Mouse (Mus musculus) liver, embryonic 15.5 days (tissue): ENCODE results near the gene Aoc2. TPM values are rescaled to one million over a fixed set of nuclear protein-coding genes. Genes with fewer than 3 reads are reported as not detected.
"Not testable (repeated sequence)": the region's sequence is repeated elsewhere in the genome, so short reads cannot be mapped to it uniquely, and the experiment has no call there.

Experiments used
- ATAC-seq: fragments of 200-750 bp; cut with Nextera tagmentation; 2 replicates; pipeline ENCODE4 v1.8.0; 2017; ENCODE audit warnings: moderate number of reproducible peaks, mild to moderate bottlenecking, moderate library complexity; ENCODE audit not compliant: insufficient read depth
- H3K27ac ChIP-seq: fragments of 300-500 bp; sonication (generic); replicated peaks from 2 replicates; pipeline ENCODE4 v1.5.1; 2015; ENCODE audit warnings: mild to moderate bottlenecking, inconsistent platforms
- H3K27me3 ChIP-seq: fragments of 300-500 bp; sonication (generic); 2 replicates; pipeline ENCODE4 v1.6.1; 2015; ENCODE audit warnings: mild to moderate bottlenecking, inconsistent platforms
- H3K36me3 ChIP-seq: fragments of 300-500 bp; sonication (generic); replicated peaks from 2 replicates; pipeline ENCODE4 v1.6.1; 2015; ENCODE audit warnings: moderate library complexity, mild to moderate bottlenecking, inconsistent platforms
- H3K4me1 ChIP-seq: fragments of 300-500 bp; sonication (generic); replicated peaks from 2 replicates; pipeline ENCODE4 v1.6.1; 2015; ENCODE audit warnings: inconsistent platforms
- H3K4me2 ChIP-seq: fragments of 300-500 bp; sonication (generic); 2 replicates; pipeline ENCODE4 v1.6.1; 2015; ENCODE audit warnings: moderate library complexity, mild to moderate bottlenecking, inconsistent platforms
- H3K4me3 ChIP-seq: fragments of 300-500 bp; sonication (generic); replicated peaks from 2 replicates; pipeline ENCODE4 v1.5.1; 2015; ENCODE audit warnings: mild to moderate bottlenecking, inconsistent platforms
- H3K9ac ChIP-seq: fragments of 300-500 bp; sonication (generic); 2 replicates; pipeline ENCODE4 v1.6.1; 2015; ENCODE audit warnings: moderate library complexity, mild to moderate bottlenecking, inconsistent platforms
- H3K9me3 ChIP-seq: fragments of 300-500 bp; sonication (generic); replicated peaks from 2 replicates; pipeline ENCODE4 v1.6.1; 2016; ENCODE audit warnings: inconsistent platforms
- WGBS: fragments of 180-500 bp; shearing (Covaris S2); methylation state at CpG from one replicate; pipeline ENCODE4 v1.1.7; 2015; ENCODE audit warnings: mixed read lengths; ENCODE audit not compliant: insufficient replicate concordance; 5-methylcytosine and 5-hydroxymethylcytosine counted together
- polyA plus RNA-seq: library from polyadenylated mRNA; unstranded; fragments of >200 nt; fragmentation: Nextera tagmentation; extraction: Ambion mirVana; gene quantifications from 2 replicates; pipeline ENCODE4 v1.2.1, GENCODE M21; 2015

Aoc2 gene
- polyA plus RNA-seq, 1 experiment from 2014 or later, result 1.5 TPM

DNA sequence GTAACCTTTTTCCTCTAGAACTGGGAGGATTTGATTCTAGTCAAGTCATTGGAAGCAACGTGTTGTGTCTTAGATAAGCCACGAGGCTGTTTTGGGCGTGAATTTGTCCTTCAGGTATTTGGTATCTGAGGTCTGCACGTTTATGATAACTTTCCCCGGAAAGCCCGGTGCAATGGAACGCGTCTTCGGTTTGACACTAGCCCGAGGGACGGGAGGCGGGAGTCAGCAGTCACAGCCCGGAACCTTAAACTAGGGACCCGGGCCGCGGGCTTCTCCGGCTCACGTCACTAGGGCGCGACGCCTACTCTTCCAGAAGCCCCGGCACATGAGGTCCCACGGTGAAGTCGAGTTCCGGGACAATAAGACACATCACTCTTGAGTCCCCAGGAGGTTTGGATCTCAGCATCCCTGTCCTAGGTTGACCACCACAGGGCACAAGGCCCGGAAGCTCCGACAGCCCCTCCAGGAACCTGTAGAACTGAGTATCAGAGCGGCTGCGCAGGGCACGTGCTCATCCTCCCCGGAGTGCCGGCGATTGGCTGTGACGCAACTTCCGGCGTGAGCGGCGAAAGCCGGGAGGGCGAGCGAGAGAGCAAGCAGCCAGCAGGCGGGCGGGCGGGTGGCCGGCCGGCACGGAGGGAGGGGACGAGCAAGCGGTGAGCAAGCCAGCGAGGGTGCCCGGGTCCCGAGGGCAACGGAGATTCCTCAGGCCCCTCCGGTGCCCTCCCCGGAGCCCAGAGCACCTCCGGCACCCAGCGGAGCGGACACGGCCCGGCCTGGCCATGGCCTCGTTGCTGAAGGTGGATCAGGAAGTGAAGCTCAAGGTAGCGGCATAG is 9.0 kb upstream of the Aoc2 start, which contains the start of gene Psme3:
Gene Psme3, plus strand, starts transcription at position 549 of the 836 bp plus-strand sequence.
- H3K36me3 ChIP-seq, result peaks cover 35% of the 10 kb centered on the region
- H3K9me3 ChIP-seq, result no peaks in the 10 kb centered on the region
- H3K27ac ChIP-seq, result peak within 1 kb of the TSS; percentile 99
- H3K4me1 ChIP-seq, result peaks cover 56% of the 10 kb centered on the region
- under 1% methylated on average over 62 of the region's 62 CpGs for WGBS
- H3K4me3 ChIP-seq, result peak within 1 kb of the TSS; percentile 91
- no peaks in the 10 kb centered on the region for H3K27me3 ChIP-seq
- ATAC-seq, result peak; percentile 90
- peak within 1 kb of the TSS; percentile 97 for H3K9ac ChIP-seq
- peak within 1 kb of the TSS; percentile 87 for H3K4me2 ChIP-seq

- H3K36me3 ChIP-seq, result peaks cover 41% of the 10 kb centered on the region
- ATAC-seq, result peak; percentile 61
- peak overlapping the region; percentile 87 for H3K4me2 ChIP-seq
- WGBS, result under 1% methylated on average over 17 of the region's 17 CpGs
- H3K9me3 ChIP-seq, result no peaks in the 10 kb centered on the region
- peak overlapping the region; percentile 91 for H3K4me3 ChIP-seq
- peak overlapping the region; percentile 99 for H3K27ac ChIP-seq
- no peaks in the 10 kb centered on the region for H3K27me3 ChIP-seq
- H3K9ac ChIP-seq, result peak overlapping the region; percentile 97
- H3K4me1 ChIP-seq, result peaks cover 58% of the 10 kb centered on the region
Observed at GRCm38 (mm10) chr11:101316501-101316917, 8.4 kb upstream of the Aoc2 start.

GRCm38 (mm10) chr11:101323609-101324008 is 1.3 kb upstream of the Aoc2 start:
- 29% methylated on average over 4 of the region's 4 CpGs for WGBS
- no peak overlapping the region for H3K4me3 ChIP-seq
- peak; percentile 29; the same call in 1 of the 2 replicates for ATAC-seq

GRCm38 (mm10) chr11:101325201-101325600 is 338 bp downstream of the Aoc2 start:
- H3K36me3 ChIP-seq, result peaks cover 72% of the 10 kb centered on the region

More at GRCm38 (mm10) chr11:101323609-101324008, 1.3 kb upstream of the Aoc2 start:
- H3K36me3 ChIP-seq, result peaks cover 88% of the 10 kb centered on the region
- H3K9ac ChIP-seq, result no peak overlapping the region
- peaks cover 13% of the 10 kb centered on the region for H3K4me1 ChIP-seq
- no peak overlapping the region for H3K4me2 ChIP-seq
- no peak overlapping the region for H3K27ac ChIP-seq
- no peaks in the 10 kb centered on the region for H3K27me3 ChIP-seq
- no peaks in the 10 kb centered on the region for H3K9me3 ChIP-seq

GRCm38 (mm10) chr11:101326147-101326546 is 1.3 kb downstream of the Aoc2 start:
- Histone ChIP-seq H3K27me3 (no peaks in the 10 kb centered on the region), H3K4me2 (no peak overlapping the region), H3K9me3 (no peaks in the 10 kb centered on the region), H3K4me3 (no peak overlapping the region), H3K27ac (no peak overlapping the region), H3K4me1 (no peaks in the 10 kb centered on the region; the same call in 1 of the 2 replicates), H3K36me3 (peaks cover 62% of the 10 kb centered on the region), H3K9ac (no peak overlapping the region)
- 81% methylated on average over 11 of the region's 11 CpGs for WGBS
- ATAC-seq, result no peak

More at GRCm38 (mm10) chr11:101325201-101325600, 338 bp downstream of the Aoc2 start:
- H3K9ac ChIP-seq, H3K27ac ChIP-seq, H3K4me2 ChIP-seq, H3K4me3 ChIP-seq, H3K9me3 ChIP-seq, ATAC-seq, H3K4me1 ChIP-seq, H3K27me3 ChIP-seq: not testable (repeated sequence)
- WGBS, result 87% methylated on average over 11 of the region's 11 CpGs

DNA sequence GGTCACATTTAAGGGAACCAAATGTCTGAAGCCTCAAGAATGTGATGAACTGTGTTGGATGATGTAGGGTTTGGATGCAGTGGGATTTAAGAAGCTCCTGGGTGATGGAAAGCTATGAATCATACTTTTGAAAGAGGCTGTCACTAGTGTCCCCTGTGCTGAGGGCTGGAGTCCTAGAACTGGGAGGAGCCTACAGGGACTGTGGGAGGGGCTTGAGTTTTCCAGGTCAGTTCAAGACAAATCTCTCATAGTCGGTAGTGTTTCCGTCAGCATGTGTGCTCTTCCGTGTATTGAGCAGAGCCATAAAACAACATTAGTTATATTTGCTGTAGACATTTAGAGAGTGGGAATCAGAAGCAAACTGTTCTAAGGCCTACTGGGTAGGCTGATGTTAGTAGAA is 2.4 kb downstream of the Aoc2 start:
- Histone ChIP-seq H3K4me3 (no peak overlapping the region), H3K27ac (no peak overlapping the region), H3K4me1 (no peaks in the 10 kb centered on the region; the same call in 1 of the 2 replicates), H3K36me3 (peaks cover 51% of the 10 kb centered on the region), H3K9ac (no peak overlapping the region), H3K9me3 (no peaks in the 10 kb centered on the region), H3K27me3 (no peaks in the 10 kb centered on the region), H3K4me2 (no peak overlapping the region)
- 50% methylated on average over 3 of the region's 3 CpGs for WGBS
- no peak for ATAC-seq

GRCm38 (mm10) chr11:101328941-101329635 is 4.2 kb downstream of the Aoc2 start:
- no peak overlapping the region for H3K9ac ChIP-seq
- no peaks in the 10 kb centered on the region for H3K27me3 ChIP-seq
- no peak overlapping the region for H3K4me3 ChIP-seq
- no peak overlapping the region for H3K4me2 ChIP-seq
- H3K9me3 ChIP-seq, result no peaks in the 10 kb centered on the region
- WGBS, result 78% methylated on average over 6 of the region's 6 CpGs
- ATAC-seq, result no peak
- no peaks in the 10 kb centered on the region for H3K4me1 ChIP-seq
- no peak overlapping the region for H3K27ac ChIP-seq
- H3K36me3 ChIP-seq, result peaks cover 33% of the 10 kb centered on the region

DNA sequence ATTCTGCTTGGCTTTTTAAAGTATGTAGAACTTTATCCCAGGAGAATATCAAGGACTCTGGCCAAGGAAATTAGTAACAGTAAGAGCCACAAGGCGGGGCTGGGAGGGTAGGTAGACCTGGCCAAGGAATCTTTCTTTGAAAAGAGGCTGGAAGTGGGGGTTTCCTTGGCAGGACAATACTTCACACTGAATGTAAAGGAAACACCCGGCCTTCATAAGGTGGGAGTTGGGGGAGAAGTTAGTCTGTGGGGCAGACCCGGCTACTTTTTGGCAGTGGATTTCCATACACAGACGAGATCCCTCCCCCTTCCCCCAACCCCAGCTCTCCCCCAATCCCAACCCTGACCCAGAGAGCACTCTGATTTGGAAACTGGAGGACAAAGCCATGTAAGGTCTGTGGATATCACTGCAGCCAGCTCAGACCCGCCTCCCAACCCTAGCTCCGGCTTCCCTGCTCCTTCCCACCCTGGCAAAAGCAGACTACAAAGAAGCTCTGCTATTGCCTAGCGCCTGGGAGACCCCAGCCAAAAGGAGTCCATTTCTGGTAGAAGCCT is 5.6 kb downstream of the Aoc2 start, which contains the start of gene Aoc3:
Gene Aoc3, plus strand, starts transcription at position 235 of the 554 bp plus-strand sequence.
- Histone ChIP-seq H3K4me1 (peaks cover 5% of the 10 kb centered on the region), H3K9me3 (no peaks in the 10 kb centered on the region), H3K4me3 (no peak within 1 kb of the TSS), H3K36me3 (peaks cover 19% of the 10 kb centered on the region), H3K4me2 (no peak within 1 kb of the TSS), H3K9ac (no peak within 1 kb of the TSS), H3K27ac (no peak within 1 kb of the TSS), H3K27me3 (no peaks in the 10 kb centered on the region)
- 61% methylated on average over 7 of the region's 7 CpGs for WGBS
- no peak for ATAC-seq

DNA sequence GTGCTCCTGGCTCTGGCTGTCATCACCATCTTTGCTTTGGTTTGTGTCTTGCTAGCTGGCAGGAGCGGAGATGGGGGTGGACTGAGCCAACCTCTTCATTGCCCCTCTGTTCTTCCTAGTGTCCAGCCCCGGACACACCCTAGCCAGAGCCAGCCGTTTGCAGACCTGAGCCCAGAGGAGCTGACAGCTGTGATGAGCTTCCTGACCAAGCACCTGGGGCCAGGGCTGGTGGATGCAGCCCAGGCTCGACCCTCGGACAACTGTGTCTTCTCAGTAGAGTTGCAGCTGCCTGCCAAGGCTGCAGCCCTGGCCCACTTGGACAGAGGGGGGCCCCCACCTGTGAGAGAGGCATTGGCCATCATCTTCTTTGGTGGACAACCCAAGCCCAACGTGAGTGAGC is 6.1 kb downstream of the Aoc2 start:
- H3K4me3 ChIP-seq, H3K27ac ChIP-seq, ATAC-seq, H3K9me3 ChIP-seq, H3K4me1 ChIP-seq, H3K27me3 ChIP-seq, H3K9ac ChIP-seq, H3K4me2 ChIP-seq: not testable (repeated sequence)
- WGBS, result 65% methylated on average over 6 of the region's 6 CpGs
- H3K36me3 ChIP-seq, result peaks cover 14% of the 10 kb centered on the region

DNA sequence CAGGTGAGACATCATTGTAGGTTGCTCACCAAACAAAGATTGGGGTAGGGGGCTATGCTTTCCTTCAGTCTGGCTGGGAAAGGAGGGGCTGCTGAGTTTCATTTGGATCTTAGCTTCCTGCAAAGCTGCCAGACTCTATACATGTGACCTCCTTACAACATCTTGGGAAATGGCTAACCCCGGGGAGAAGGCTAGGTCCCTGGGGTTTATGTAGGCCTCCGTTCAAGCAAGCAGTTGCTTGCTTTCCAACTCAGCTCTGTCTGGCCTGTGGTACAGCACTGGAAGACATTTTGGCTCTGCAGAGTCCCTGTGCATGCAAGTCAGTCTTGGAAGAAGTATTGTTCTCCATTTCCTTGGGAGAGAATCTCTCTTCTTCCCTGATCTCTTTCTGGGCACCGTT is 7.7 kb downstream of the Aoc2 start:
- no peak overlapping the region for H3K4me2 ChIP-seq

GRCm38 (mm10) chr11:101334023-101334422 is 9.2 kb downstream of the Aoc2 start:
- 56% methylated on average over 10 of the region's 10 CpGs for WGBS
- ATAC-seq, result no peak
- Histone ChIP-seq H3K4me2 (no peak overlapping the region), H3K4me1 (peaks cover 23% of the 10 kb centered on the region), H3K4me3 (no peak overlapping the region), H3K27ac (no peak overlapping the region), H3K36me3 (no peaks in the 10 kb centered on the region), H3K9ac (no peak overlapping the region), H3K27me3 (peaks cover 6% of the 10 kb centered on the region; the same call in 1 of the 2 replicates), H3K9me3 (no peaks in the 10 kb centered on the region)

More for the DNA sequence above, 7.7 kb downstream of the Aoc2 start:
- 78% methylated on average over 3 of the region's 3 CpGs for WGBS
- Histone ChIP-seq H3K9ac (no peak overlapping the region), H3K4me1 (peaks cover 10% of the 10 kb centered on the region), H3K27ac (no peak overlapping the region), H3K27me3 (peaks cover 6% of the 10 kb centered on the region; the same call in 1 of the 2 replicates), H3K4me3 (no peak overlapping the region), H3K9me3 (no peaks in the 10 kb centered on the region), H3K36me3 (0 out of 2 replicates have a peak, but pooled peaks cover 7% of the 10 kb centered on the region)
- ATAC-seq, result no peak
